In the genomic region with DNA sequence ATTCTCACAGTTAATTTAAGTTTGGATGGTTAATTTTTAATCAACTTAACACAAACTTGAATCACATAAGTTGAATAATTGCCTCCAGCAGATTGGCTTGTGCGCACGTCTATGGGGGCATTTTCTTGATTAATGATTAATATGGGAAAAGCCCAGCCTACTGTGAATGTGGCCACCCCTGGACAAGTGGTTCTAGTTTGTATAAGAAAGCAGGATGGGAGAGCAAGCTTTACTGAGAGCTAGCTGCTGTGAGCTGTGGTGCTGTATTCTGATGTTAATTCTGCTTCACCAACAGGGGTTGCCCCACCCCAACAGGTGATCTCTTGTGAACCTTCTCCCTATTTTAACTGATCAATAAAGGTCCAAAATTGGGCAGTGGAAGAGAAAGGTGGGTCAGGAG, we compare ENCODE assay signal across 25 mouse cellular contexts. TPM values are rescaled to one million over a fixed set of nuclear protein-coding genes. Genes with fewer than 3 reads are reported as not detected.
DNase-seq lines count a peak whose midpoint lies in the region; ATAC-seq and TF ChIP-seq lines count a peak whose summit lies in the region.
"Had no signal": no experiment of that assay in that cellular context is flagged by ENCODE, and none has a peak within 500 bp of the region (broad histone marks: within the 10 kb centered on the region; RNA-seq: fewer than 3 reads in every experiment).

No protein-coding gene starts in this region.

- peak; percentile 35; the same call in 1 of the 2 replicates for ATAC-seq in stomach, embryonic 15.5 days (ENCODE audit: insufficient read depth, low FRiP score, low read depth)
- no peak for ATAC-seq in stomach, postnatal 0 days (ENCODE audit: low FRiP score, low TSS enrichment)
- ATAC-seq in kidney, postnatal 0 days (replicated peaks; ENCODE audit: low FRiP score, low read depth): peak; percentile 76; the same call in 1 of the 2 replicates
- no peak for ATAC-seq in megakaryocyte, adult 5-6 weeks (ENCODE audit: poor library complexity, severe bottlenecking)
- ATAC-seq: forebrain, embryonic 13.5 days; midbrain, embryonic 13.5 days had no signal

- H3K27me3 ChIP-seq in stomach, embryonic 15.5 days (replicated peaks): no peaks in the 10 kb centered on the region
- no peaks in the 10 kb centered on the region for H3K27me3 ChIP-seq in stomach, postnatal 0 days (ENCODE audit: control insufficient read depth, insufficient read depth, low read length)
- no peaks in the 10 kb centered on the region for H3K27me3 ChIP-seq in kidney, postnatal 0 days (ENCODE audit: insufficient read depth, low read length)
- H3K27me3 ChIP-seq: CH12.LX; forebrain, embryonic 13.5 days; hindbrain, embryonic 15.5 days; midbrain, embryonic 13.5 days had no signal

- no peak for TF ChIP-seq EP300 in stomach, postnatal 0 days (optimal IDR thresholded peaks at IDR 0.05)

- no peaks in the 10 kb centered on the region for H3K4me1 ChIP-seq in stomach, embryonic 15.5 days
- no peaks in the 10 kb centered on the region for H3K4me1 ChIP-seq in stomach, postnatal 0 days (replicated peaks; ENCODE audit: control insufficient read depth, insufficient read depth)
- no peaks in the 10 kb centered on the region for H3K4me1 ChIP-seq in kidney, postnatal 0 days (replicated peaks; ENCODE audit: insufficient read depth, low read length)

- H3K4me3 ChIP-seq in stomach, embryonic 15.5 days (replicated peaks): no peak overlapping the region
- H3K4me3 ChIP-seq in stomach, postnatal 0 days (ENCODE audit: low read depth, low read length): no peak overlapping the region
- H3K4me3 ChIP-seq in kidney, postnatal 0 days (replicated peaks; ENCODE audit: low read depth, low read length): no peak overlapping the region
- H3K4me3 ChIP-seq: forebrain, embryonic 13.5 days; gastrocnemius, adult 2 months; hindbrain, embryonic 15.5 days; limb, embryonic 12.5 days; midbrain, embryonic 13.5 days had no signal

- H3K9me3 ChIP-seq in stomach, embryonic 15.5 days: no peaks in the 10 kb centered on the region
- no peaks in the 10 kb centered on the region for H3K9me3 ChIP-seq in stomach, postnatal 0 days (ENCODE audit: control insufficient read depth, low read length)
- H3K9me3 ChIP-seq in kidney, postnatal 0 days (replicated peaks; ENCODE audit: low read length): no peaks in the 10 kb centered on the region
- H3K9me3 ChIP-seq: hindbrain, embryonic 15.5 days; limb, embryonic 12.5 days; midbrain, embryonic 13.5 days had no signal

- DNase-seq in stomach, postnatal 0 days (ENCODE audit: low spot score): no peak
- peak; percentile 55 for DNase-seq in kidney, adult 18-20 months
- DNase-seq in kidney, postnatal 0 days (ENCODE audit: low spot score): peak; percentile 33
- no peak for DNase-seq in spleen, postnatal 36 days (ENCODE audit: low spot score in 2 of 2)
- no peak for DNase-seq in lung, postnatal 10 days
- DNase-seq: adrenal gland, postnatal 10 days; B cell, adult 2 months; cerebellum, adult 9-10 months; gastrocnemius, adult 2 months; layer of hippocampus, postnatal 36 days; lung, adult 18-20 months; lung, postnatal 14 days; right cerebral cortex, postnatal 25 days; spleen, adult 18-20 months; thymus, adult 18-20 months; thymus, postnatal 4 days had no signal

- 52% methylated on average over 2 of the region's 2 CpGs for WGBS in stomach, embryonic 15.5 days
- WGBS in stomach, postnatal 0 days: 23% methylated on average over 2 of the region's 2 CpGs
- WGBS in kidney, postnatal 0 days: 35% methylated on average over 2 of the region's 2 CpGs

- no peak overlapping the region for H3K4me2 ChIP-seq in stomach, embryonic 15.5 days
- no peak overlapping the region for H3K4me2 ChIP-seq in stomach, postnatal 0 days (replicated peaks; ENCODE audit: low read depth)
- H3K4me2 ChIP-seq in kidney, postnatal 0 days (ENCODE audit: low read length): 0 out of 2 replicates have a peak overlapping the region, but pooled peaks have one; percentile 18
- H3K4me2 ChIP-seq: forebrain, embryonic 13.5 days; heart, embryonic 11.5 days; hindbrain, embryonic 15.5 days; limb, embryonic 12.5 days; liver, embryonic 11.5 days; midbrain, embryonic 13.5 days had no signal

- no peak overlapping the region for H3K27ac ChIP-seq in stomach, embryonic 15.5 days
- H3K27ac ChIP-seq in stomach, postnatal 0 days (replicated peaks): no peak overlapping the region
- peak overlapping the region; percentile 66; the same call in 1 of the 2 replicates for H3K27ac ChIP-seq in kidney, postnatal 0 days
- H3K27ac ChIP-seq: forebrain, embryonic 13.5 days; gastrocnemius, adult 2 months; hindbrain, embryonic 15.5 days; limb, embryonic 12.5 days; midbrain, embryonic 13.5 days had no signal

- no peak overlapping the region for H3K9ac ChIP-seq in stomach, embryonic 15.5 days
- no peak overlapping the region for H3K9ac ChIP-seq in stomach, postnatal 0 days (ENCODE audit: low read length)
- no peak overlapping the region for H3K9ac ChIP-seq in kidney, postnatal 0 days (ENCODE audit: low read depth, low read length)
- H3K9ac ChIP-seq: forebrain, embryonic 13.5 days; hindbrain, embryonic 15.5 days; limb, embryonic 12.5 days; midbrain, embryonic 13.5 days had no signal

- TF ChIP-seq CTCF in stomach, postnatal 0 days (IDR thresholded peaks at IDR 0.05; ENCODE audit: low read depth): no peak
- no peak for TF ChIP-seq CTCF in kidney, postnatal 0 days (IDR thresholded peaks at IDR 0.05; ENCODE audit: low read depth)

- H3K36me3 ChIP-seq in stomach, embryonic 15.5 days: no peaks in the 10 kb centered on the region
- H3K36me3 ChIP-seq in stomach, postnatal 0 days (ENCODE audit: control insufficient read depth, insufficient read depth, low read length): no peaks in the 10 kb centered on the region
- H3K36me3 ChIP-seq in kidney, postnatal 0 days (ENCODE audit: insufficient read depth, low read length): no peaks in the 10 kb centered on the region
- H3K36me3 ChIP-seq: hindbrain, embryonic 15.5 days; limb, embryonic 12.5 days; midbrain, embryonic 13.5 days had no signal

RNA-seq across cellular contexts. Expression of a gene that starts 22.6 kb away (rescaled TPM):
- polyA plus RNA-seq in stomach, embryonic 15.5 days (2015; fragmentation: Nextera tagmentation; extraction: Ambion mirVana): 78.1 and 80.5 TPM in 2 replicates
- 55.5 and 59.2 TPM in 2 replicates for polyA plus RNA-seq in stomach, postnatal 0 days (2015; fragmentation: Nextera tagmentation; extraction: Ambion mirVana)
- 80.9 and 88.8 TPM in 2 replicates for polyA plus RNA-seq in kidney, postnatal 0 days (2015; fragmentation: Nextera tagmentation; extraction: Ambion mirVana)
- total RNA-seq in megakaryocyte, adult 5-6 weeks (2015): 119 and 139 TPM in 2 replicates
- total RNA-seq in megakaryocyte, adult 5-6 weeks (2017): 126 TPM in 2 replicates

Comparison
In these comparisons a context has a peak if more than half of its experiments do, and no peak if none do; other contexts are left out.
1. ATAC-seq: peak in stomach, embryonic 15.5 days (single experiment) and kidney, postnatal 0 days (single experiment); none in stomach, postnatal 0 days (single experiment) and megakaryocyte, adult 5-6 weeks (single experiment).
2. DNase-seq: peak in kidney, adult 18-20 months (single experiment) and kidney, postnatal 0 days (single experiment); none in stomach, postnatal 0 days (single experiment), spleen, postnatal 36 days (0 of 2) and lung, postnatal 10 days (single experiment).